Mouse (Mus musculus): ENCODE results near the gene Pigt. TPM values are rescaled to one million over a fixed set of nuclear protein-coding genes. Genes with fewer than 3 reads are reported as not detected.

Gene Pigt
- 7.0 TPM for polyA plus RNA-seq (2014; fragmentation: Illumina TruSeq; extraction: RNeasy Lipid Tissue Mini Kit (QIAGEN cat#74804); ENCODE audit: low read depth, low replicate concordance)

DNA sequence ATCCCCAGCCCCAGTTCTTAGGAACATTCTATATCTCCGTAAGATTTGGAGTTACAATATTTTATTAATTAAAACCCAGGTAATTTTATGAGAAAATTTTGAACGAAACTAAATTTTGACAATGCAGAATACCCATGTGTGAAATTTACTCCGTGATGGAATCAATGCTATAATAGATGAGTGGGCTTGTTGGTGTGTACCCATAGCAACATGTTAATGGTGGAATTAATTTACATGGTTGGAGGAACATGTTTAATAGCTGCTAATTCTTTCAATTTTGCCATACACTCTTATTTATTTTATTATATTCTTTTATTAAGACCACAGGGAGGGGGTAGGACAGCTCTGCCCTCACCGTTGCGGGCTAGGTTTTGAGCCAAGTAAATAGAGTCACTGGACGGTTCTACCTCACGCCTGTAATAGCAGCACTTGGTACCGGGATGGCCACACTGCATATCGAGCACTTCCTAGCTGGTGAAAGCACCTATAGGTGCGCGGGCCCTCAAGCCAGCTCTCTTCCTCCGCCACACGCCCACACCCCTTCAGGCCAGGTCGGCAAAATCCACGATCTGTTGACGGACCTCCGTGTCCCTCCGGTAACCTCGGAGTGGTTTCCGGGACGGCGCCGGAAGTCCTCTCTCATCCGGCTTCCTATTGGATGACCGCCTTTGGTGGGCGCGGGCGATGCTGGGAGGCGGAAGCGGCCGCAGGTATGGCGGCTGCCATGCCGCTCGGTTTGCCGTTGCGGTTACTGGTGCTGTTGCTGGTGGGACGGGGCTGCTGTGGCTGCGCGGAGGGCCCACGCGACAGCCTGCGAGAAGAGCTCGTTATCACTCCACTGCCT lies at the start of gene Pigt:
Gene Pigt, plus strand, starts transcription at position 674 of the 844 bp plus-strand sequence.

DNA sequence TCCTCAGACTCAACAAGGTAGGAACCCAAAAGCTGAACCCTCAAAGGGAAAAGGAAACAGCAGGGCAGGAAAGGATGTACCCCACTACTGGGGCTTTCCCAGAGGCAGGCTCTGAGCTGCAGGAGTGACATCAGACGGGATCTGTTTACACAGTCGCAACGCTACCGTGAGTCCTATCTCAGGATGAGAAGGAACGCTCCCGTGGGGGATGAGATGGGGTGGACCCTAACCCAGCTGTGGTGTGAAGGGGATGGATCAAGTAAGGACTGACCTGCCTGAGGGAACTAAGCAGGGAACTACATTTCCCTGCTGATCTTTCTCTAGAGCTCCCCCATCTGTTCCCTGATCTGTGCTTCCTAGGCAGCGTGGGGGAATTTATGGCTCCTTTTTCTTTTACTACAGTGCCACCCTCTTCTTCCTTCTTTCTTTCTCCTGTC lies 40.4 kb upstream of the Pigt start, which contains the start of gene Sys1:
Gene Sys1, plus strand, starts transcription at position 101 of the 437 bp plus-strand sequence.

DNA sequence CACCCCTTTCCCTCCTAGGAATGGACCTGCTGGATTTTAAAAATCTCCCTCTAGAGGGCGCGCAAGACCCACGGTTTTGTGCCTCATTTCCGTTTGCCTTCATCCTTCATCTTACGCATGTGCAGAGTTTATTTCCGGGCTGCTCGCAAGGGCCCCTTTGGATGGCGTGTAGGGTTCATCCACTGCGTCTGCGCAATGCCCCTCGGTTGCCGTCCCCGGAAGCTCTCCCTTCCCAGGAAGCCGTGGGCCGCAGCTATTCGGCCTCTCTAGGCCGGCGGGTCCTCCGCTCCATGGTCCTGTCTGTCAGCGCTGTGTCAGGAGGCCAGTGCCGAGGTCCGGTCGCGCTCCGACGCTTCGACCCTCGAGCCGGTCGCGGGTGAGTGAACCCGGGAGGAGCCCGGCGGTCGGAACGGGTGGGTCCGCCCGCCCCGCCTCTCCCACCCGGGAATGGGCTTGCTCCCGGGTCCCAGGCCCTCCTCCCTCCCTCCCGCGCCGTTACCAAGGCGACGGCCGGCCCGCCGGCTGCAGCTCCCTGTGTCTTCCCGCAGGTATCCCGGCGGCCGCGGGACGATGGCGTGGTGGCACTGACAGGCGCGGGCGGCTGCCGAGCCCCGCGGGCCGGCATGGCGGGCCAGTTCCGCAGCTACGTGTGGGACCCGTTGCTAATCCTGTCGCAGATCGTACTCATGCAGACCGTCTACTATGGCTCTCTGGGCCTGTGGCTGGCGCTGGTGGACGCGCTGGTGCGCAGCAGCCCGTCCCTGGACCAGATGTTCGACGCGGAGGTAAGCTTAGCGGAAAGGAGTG lies 36.4 kb upstream of the Pigt start, which contains the start of gene Gm20458:
Gene Gm20458, plus strand, starts transcription at position 223 of the 807 bp plus-strand sequence.

DNA sequence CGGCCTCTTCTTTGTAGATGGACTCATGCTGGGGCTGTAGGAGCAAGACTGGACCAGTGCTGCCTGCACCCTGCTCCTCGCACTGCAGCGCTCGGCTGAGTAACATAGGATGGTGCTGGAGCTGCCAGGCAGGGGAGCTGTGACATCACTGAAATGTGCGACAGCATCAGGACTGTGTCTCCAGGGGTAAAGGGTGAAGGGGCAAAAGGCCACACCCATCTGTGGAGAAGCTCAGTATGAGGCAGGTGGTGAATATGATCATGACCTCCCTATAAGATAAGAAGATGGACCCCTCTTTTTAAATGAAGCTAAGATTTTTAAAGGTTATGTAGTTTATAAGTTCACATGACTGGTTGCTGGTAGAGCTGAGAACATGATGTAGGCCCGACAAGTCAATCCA lies 23.7 kb upstream of the Pigt start, which contains the start of gene Trp53tg5:
Gene Trp53tg5, minus strand, starts transcription at position 101 of the 400 bp plus-strand sequence.

DNA sequence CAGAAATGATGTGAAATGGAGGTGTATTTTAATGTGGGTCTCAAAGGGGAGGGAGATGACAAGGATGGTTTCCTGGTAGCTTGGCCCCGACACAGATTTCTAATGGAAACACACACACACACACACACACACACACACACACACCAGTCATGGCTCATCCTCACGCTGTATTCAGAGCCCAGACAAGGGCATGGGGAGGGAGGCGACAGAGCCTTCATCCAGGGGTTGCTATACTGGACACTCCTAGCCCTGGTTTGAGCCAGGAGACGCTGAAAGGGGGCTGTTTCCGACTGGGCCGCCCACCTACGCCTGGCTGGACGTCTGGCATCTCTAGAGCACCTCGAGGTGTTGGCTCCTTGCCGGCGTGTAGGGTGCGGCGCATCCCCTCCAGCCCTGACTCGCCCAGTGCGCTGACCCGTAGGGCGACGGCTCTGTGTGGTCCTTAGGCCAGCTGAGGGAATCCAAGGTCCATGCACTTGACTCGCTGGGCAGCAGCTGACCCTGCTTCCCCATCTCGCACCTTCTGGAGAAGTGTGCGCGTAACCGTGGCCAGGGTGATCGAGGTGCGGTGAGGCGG lies 11.6 kb upstream of the Pigt start, which contains the start of gene Dbndd2:
Gene Dbndd2, plus strand, starts transcription at position 426 of the 577 bp plus-strand sequence.

Other genes starting within 250 kb of the Pigt start
- gene Svs3b, start 240.9 kb upstream of the Pigt start, polyA plus RNA-seq (2014; fragmentation: Illumina TruSeq; extraction: RNeasy Lipid Tissue Mini Kit (QIAGEN cat#74804); ENCODE audit: low read depth, low replicate concordance), result not detected
- not detected for gene Svs4, start 219.1 kb upstream of the Pigt start, polyA plus RNA-seq (2014; fragmentation: Illumina TruSeq; extraction: RNeasy Lipid Tissue Mini Kit (QIAGEN cat#74804); ENCODE audit: low read depth, low replicate concordance)
- not detected for gene Svs3a, start 208.3 kb upstream of the Pigt start, polyA plus RNA-seq (2014; fragmentation: Illumina TruSeq; extraction: RNeasy Lipid Tissue Mini Kit (QIAGEN cat#74804); ENCODE audit: low read depth, low replicate concordance)
- gene Svs6, start 180.8 kb upstream of the Pigt start, polyA plus RNA-seq (2014; fragmentation: Illumina TruSeq; extraction: RNeasy Lipid Tissue Mini Kit (QIAGEN cat#74804); ENCODE audit: low read depth, low replicate concordance), result not detected
- not detected for gene Svs5, start 164.8 kb upstream of the Pigt start, polyA plus RNA-seq (2014; fragmentation: Illumina TruSeq; extraction: RNeasy Lipid Tissue Mini Kit (QIAGEN cat#74804); ENCODE audit: low read depth, low replicate concordance)
- not detected for gene Slpi, start 108.4 kb upstream of the Pigt start, polyA plus RNA-seq (2014; fragmentation: Illumina TruSeq; extraction: RNeasy Lipid Tissue Mini Kit (QIAGEN cat#74804); ENCODE audit: low read depth, low replicate concordance)
- not detected for gene Rbpjl, start 94.4 kb upstream of the Pigt start, polyA plus RNA-seq (2014; fragmentation: Illumina TruSeq; extraction: RNeasy Lipid Tissue Mini Kit (QIAGEN cat#74804); ENCODE audit: low read depth, low replicate concordance)
- not detected for gene Matn4, start 92.4 kb upstream of the Pigt start, polyA plus RNA-seq (2014; fragmentation: Illumina TruSeq; extraction: RNeasy Lipid Tissue Mini Kit (QIAGEN cat#74804); ENCODE audit: low read depth, low replicate concordance)
- gene Sdc4, start 53.6 kb upstream of the Pigt start, polyA plus RNA-seq (2014; fragmentation: Illumina TruSeq; extraction: RNeasy Lipid Tissue Mini Kit (QIAGEN cat#74804); ENCODE audit: low read depth, low replicate concordance), result 55.2 TPM
- 7.6 TPM for gene Sys1, start 40.6 kb upstream of the Pigt start, polyA plus RNA-seq (2014; fragmentation: Illumina TruSeq; extraction: RNeasy Lipid Tissue Mini Kit (QIAGEN cat#74804); ENCODE audit: low read depth, low replicate concordance)
- not detected for gene Gm20458, start 36.6 kb upstream of the Pigt start, polyA plus RNA-seq (2014; fragmentation: Illumina TruSeq; extraction: RNeasy Lipid Tissue Mini Kit (QIAGEN cat#74804); ENCODE audit: low read depth, low replicate concordance)
- gene Trp53tg5, start 23.8 kb upstream of the Pigt start, polyA plus RNA-seq (2014; fragmentation: Illumina TruSeq; extraction: RNeasy Lipid Tissue Mini Kit (QIAGEN cat#74804); ENCODE audit: low read depth, low replicate concordance), result not detected
- 3.4 TPM for gene Dbndd2, start 11.4 kb upstream of the Pigt start, polyA plus RNA-seq (2014; fragmentation: Illumina TruSeq; extraction: RNeasy Lipid Tissue Mini Kit (QIAGEN cat#74804); ENCODE audit: low read depth, low replicate concordance)
- not detected for gene Wfdc2, start 64.9 kb downstream of the Pigt start, polyA plus RNA-seq (2014; fragmentation: Illumina TruSeq; extraction: RNeasy Lipid Tissue Mini Kit (QIAGEN cat#74804); ENCODE audit: low read depth, low replicate concordance)
- not detected for gene Spint3, start 75.9 kb downstream of the Pigt start, polyA plus RNA-seq (2014; fragmentation: Illumina TruSeq; extraction: RNeasy Lipid Tissue Mini Kit (QIAGEN cat#74804); ENCODE audit: low read depth, low replicate concordance)
- not detected for gene Wfdc6a, start 87.9 kb downstream of the Pigt start, polyA plus RNA-seq (2014; fragmentation: Illumina TruSeq; extraction: RNeasy Lipid Tissue Mini Kit (QIAGEN cat#74804); ENCODE audit: low read depth, low replicate concordance)
- gene Eppin, start 96.1 kb downstream of the Pigt start, polyA plus RNA-seq (2014; fragmentation: Illumina TruSeq; extraction: RNeasy Lipid Tissue Mini Kit (QIAGEN cat#74804); ENCODE audit: low read depth, low replicate concordance), result not detected
- gene Wfdc6b, start 116.0 kb downstream of the Pigt start, polyA plus RNA-seq (2014; fragmentation: Illumina TruSeq; extraction: RNeasy Lipid Tissue Mini Kit (QIAGEN cat#74804); ENCODE audit: low read depth, low replicate concordance), result not detected
- gene Wfdc8, start 116.1 kb downstream of the Pigt start, polyA plus RNA-seq (2014; fragmentation: Illumina TruSeq; extraction: RNeasy Lipid Tissue Mini Kit (QIAGEN cat#74804); ENCODE audit: low read depth, low replicate concordance), result not detected
- gene Wfdc16, start 141.3 kb downstream of the Pigt start, polyA plus RNA-seq (2014; fragmentation: Illumina TruSeq; extraction: RNeasy Lipid Tissue Mini Kit (QIAGEN cat#74804); ENCODE audit: low read depth, low replicate concordance), result not detected
- gene Wfdc10, start 158.5 kb downstream of the Pigt start, polyA plus RNA-seq (2014; fragmentation: Illumina TruSeq; extraction: RNeasy Lipid Tissue Mini Kit (QIAGEN cat#74804); ENCODE audit: low read depth, low replicate concordance), result not detected
- not detected for gene Wfdc9, start 159.1 kb downstream of the Pigt start, polyA plus RNA-seq (2014; fragmentation: Illumina TruSeq; extraction: RNeasy Lipid Tissue Mini Kit (QIAGEN cat#74804); ENCODE audit: low read depth, low replicate concordance)
- not detected for gene Wfdc11, start 176.6 kb downstream of the Pigt start, polyA plus RNA-seq (2014; fragmentation: Illumina TruSeq; extraction: RNeasy Lipid Tissue Mini Kit (QIAGEN cat#74804); ENCODE audit: low read depth, low replicate concordance)
- gene Wfdc13, start 187.6 kb downstream of the Pigt start, polyA plus RNA-seq (2014; fragmentation: Illumina TruSeq; extraction: RNeasy Lipid Tissue Mini Kit (QIAGEN cat#74804); ENCODE audit: low read depth, low replicate concordance), result not detected
- gene Spint4, start 201.0 kb downstream of the Pigt start, polyA plus RNA-seq (2014; fragmentation: Illumina TruSeq; extraction: RNeasy Lipid Tissue Mini Kit (QIAGEN cat#74804); ENCODE audit: low read depth, low replicate concordance), result not detected
- gene Spint5, start 217.8 kb downstream of the Pigt start, polyA plus RNA-seq (2014; fragmentation: Illumina TruSeq; extraction: RNeasy Lipid Tissue Mini Kit (QIAGEN cat#74804); ENCODE audit: low read depth, low replicate concordance), result not detected
- gene Wfdc3, start 248.4 kb downstream of the Pigt start, polyA plus RNA-seq (2014; fragmentation: Illumina TruSeq; extraction: RNeasy Lipid Tissue Mini Kit (QIAGEN cat#74804); ENCODE audit: low read depth, low replicate concordance), result 0.35 TPM
- gene Dnttip1, start 248.5 kb downstream of the Pigt start, polyA plus RNA-seq (2014; fragmentation: Illumina TruSeq; extraction: RNeasy Lipid Tissue Mini Kit (QIAGEN cat#74804); ENCODE audit: low read depth, low replicate concordance), result 4.6 TPM